Mouse (Mus musculus) central nervous system, embryonic 18 days (tissue): ENCODE measurements around the gene Cwc27. TPM values are rescaled to one million over a fixed set of nuclear protein-coding genes. Genes with fewer than 3 reads are reported as not detected.

ENCODE experiments used
- polyA plus RNA-seq: library from polyadenylated mRNA; depleted of rRNA; stranded (reverse); fragments of >200 nt; gene quantifications from 2 replicates; pipeline ENCODE4 v1.2.3, GENCODE M21; 2012; rRNA removed

Cwc27 gene
- polyA plus RNA-seq: 13.3 and 15.3 TPM in 2 replicates

DNA sequence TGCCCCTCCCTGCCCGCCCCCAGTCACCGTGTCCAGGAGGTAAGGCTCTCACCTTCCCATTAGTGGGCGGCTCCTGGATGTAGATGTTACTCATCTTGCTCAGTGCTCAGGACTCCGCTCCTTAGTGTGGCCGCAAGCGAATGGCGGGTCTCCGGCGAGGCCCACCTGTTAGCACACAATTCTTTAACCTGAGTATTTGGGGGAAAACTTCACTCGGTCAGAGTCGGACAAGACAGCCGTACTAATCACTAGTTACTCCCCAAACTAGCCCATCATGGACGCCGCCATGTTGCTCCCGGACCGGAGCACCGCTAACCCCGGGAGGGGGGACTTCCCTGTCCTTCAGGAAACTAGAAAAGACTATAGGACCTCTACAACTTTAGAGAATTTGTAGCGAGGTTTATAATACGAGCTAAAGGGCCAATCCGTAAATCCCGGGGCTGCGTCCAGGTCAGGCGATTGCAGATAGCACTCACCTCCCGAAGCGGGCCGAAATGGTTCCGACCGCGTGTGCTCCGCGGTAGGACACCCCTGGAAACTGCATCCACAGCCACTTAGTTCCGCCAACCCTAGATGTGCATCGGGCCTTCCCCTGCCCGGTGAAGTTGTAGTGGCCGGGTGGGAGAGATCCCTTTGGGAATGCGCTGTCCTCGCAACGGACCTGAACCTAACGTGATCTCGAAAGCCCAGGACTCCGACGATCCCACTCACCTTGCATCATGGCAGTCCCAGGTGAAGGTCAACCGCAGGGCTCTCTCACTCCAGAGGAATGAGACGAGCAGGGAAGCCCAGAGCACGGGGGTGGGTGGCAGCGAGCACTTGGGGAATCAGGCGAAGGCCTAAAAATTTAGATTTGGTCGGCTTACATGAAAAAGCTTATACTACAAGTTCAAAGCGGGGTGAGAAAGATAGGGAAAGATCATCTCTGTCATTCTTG lies at the start of gene Cwc27:
Gene Cwc27 (minus strand): TSS at position 508 of the 937 bp plus-strand sequence.

DNA sequence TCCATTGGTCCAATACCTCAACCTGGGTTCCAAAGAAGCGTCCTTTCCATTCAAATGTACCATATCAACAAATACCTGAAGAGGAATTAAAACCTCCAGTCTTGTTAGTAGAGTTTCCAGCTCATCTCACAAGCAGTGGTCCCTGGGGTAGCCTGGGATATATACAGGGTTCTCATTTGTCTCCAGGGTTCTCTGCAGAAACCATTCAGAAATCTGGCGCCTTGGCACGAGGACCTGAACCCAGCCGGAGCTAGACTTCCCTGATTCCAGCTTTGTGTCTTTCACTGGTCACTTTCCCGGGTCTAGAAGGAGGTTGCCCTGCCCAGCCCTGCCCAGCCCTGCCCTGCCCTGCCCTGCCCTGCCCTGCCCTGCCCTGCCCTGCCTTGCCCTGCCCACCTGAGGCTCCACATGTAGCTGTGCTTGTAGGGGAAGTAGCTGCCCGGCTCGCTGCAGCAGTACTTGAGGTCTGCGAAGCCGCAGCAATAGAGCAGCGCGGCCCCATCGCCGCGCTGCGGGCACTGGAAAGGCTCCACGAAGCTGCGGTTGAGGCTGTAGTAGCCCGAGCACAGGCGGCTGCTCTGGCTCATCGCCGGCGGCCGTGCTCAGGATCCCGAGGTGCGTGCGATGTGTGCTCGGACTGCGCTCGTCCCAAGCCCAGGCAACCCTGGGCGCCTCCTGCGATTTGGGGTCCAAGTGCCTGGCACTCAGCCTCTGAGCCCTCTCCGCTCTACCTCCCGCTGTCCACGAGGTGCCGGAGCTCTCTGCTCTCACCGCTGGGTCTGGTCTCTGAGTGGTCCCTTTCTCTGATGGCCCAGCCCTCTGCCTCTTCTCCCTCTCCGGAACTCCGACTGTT lies 46.4 kb upstream of the Cwc27 start, which contains the start of gene Shisal2b:
Gene Shisal2b (minus strand): TSS at position 767 of the 853 bp plus-strand sequence.

GRCm38 (mm10) chr13:104792184-104792583 lies 24.8 kb downstream of the Cwc27 start, which contains the start of gene Srek1ip1:
Srek1ip1 (plus strand) TSS chr13:104792484.

Other genes with a start within 250 kb of the Cwc27 start
- 17.5 and 18.3 TPM in 2 replicates for gene Srek1ip1, start 24.7 kb downstream of the Cwc27 start, polyA plus RNA-seq
- gene Shisal2b, start 46.8 kb upstream of the Cwc27 start, polyA plus RNA-seq: 0.87 and 1.1 TPM in 2 replicates
- 9.5 and 10.8 TPM in 2 replicates for gene Rgs7bp, start 237.8 kb upstream of the Cwc27 start, polyA plus RNA-seq